Mouse (Mus musculus) layer of hippocampus, postnatal 10 days (tissue): ENCODE results near the gene Gpx6. TPM values are rescaled to one million over a fixed set of nuclear protein-coding genes. Genes with fewer than 3 reads are reported as not detected.

ENCODE experiments used
- DNase-seq, 2 experiments: peaks; one replicate each; pipeline ENCODE4 v3.0.0; 2021; ENCODE audit warnings: low spot score in 2 of 2
- total RNA-seq, 2 experiments: library from RNA; stranded (reverse); gene quantifications; 2 replicates each; pipeline ENCODE4 v1.2.3; 2021

Gene Gpx6
- total RNA-seq, 2 experiments from 2014 or later = not detected

DNA sequence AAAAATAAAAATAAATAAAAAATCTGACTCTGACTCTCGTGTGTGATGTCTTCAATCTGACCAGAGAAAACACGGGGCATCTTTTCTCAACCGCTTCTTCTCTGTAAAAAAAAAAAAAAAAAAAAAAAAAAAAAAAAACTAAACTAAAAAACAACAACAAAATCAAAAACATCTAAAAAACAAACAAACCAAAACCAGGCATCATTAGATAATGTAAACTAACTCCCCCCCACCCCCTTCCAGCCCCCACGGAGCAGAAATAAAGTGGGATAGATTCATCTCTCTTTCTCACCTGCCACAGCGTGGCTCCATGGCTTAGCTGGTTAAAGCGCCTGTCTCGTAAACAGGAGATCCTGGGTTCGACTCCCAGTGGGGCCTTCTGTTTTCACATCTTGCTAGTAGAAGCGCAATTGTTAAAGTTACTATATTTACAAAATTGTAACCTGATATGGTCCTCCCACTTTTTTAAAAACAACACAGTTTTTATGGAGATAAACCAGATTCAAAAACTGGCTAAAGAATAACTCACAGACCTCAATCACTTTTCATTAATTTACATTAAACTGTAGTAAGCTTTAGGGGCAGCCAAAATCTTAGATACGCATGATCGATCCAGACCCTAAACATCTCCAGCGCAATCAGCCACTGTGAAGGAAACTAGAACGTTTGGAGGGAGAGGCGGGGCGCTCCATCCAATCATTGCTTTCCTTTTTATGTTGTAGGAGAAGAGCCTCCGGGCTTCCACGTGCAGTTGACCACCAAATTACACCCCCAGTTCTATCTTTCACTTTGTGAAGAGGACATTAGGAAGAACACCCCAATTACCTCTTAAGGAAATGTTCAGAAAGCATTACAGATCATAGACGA is 10.8 kb downstream of the Gpx6 start:
- peak; percentile 58 to 74 for DNase-seq

GRCm38 (mm10) chr13:21323405-21323804 is 11.5 kb downstream of the Gpx6 start:
- DNase-seq = no peak

- no peak for DNase-seq
These were observed 14.3 kb downstream of the Gpx6 start for GRCm38 (mm10) chr13:21326191-21326590.

DNA sequence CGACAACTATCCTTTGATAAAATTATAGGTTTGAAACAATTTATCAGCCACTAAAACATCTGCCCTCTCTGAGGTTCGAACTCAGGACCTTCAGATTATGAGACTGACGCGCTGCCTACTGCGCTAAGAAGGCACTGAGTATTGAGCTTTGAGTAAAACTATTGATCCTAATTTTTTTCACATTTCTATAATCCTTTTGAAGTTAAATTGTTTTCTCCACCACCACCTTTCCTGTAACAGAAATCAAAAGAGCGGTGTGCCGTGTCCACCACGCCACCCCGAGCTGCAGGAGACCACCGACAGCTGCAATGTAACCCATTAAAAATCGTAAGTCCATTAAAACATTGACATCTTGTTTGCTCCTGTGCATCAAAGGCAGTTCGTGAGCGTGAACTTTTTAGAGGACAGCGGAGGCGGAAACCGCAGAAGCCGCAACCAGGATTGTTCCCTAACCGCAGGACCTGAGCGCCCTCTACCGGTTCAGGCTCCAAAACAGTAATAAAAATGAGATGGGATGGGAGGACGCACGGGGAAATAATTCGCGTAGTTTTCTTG is 14.8 kb downstream of the Gpx6 start:
- DNase-seq = peak; percentile 87 to 88

DNA sequence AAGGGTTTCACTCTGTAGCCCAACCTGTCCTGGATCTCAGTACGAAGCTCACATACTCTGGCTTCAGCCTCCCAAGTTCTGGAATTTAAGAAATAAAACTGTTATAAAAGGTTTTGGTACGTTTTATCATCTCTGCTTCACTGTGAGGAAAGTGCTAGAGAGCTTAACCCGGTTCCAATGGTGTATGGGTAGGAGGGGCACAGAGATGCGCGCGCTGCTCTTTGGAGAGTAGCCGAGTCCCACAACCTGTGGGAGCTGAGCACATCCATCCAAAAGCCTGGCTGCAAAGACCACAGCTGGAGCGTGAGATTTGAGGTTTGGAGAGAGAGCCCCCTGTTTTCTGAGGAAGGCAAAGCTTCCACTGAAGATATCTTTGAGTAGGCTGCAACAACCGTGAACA is 15.5 kb downstream of the Gpx6 start:
- DNase-seq = peak in 1 of 2 experiments; percentile 14

GRCm38 (mm10) chr13:21346610-21347009 is 34.7 kb downstream of the Gpx6 start, which contains the start of gene Olfr1367:
Gene Olfr1367 (plus strand): TSS chr13:21346910.
- no peak for DNase-seq

GRCm38 (mm10) chr13:21350593-21350992 is 38.7 kb downstream of the Gpx6 start:
- no peak for DNase-seq

DNA sequence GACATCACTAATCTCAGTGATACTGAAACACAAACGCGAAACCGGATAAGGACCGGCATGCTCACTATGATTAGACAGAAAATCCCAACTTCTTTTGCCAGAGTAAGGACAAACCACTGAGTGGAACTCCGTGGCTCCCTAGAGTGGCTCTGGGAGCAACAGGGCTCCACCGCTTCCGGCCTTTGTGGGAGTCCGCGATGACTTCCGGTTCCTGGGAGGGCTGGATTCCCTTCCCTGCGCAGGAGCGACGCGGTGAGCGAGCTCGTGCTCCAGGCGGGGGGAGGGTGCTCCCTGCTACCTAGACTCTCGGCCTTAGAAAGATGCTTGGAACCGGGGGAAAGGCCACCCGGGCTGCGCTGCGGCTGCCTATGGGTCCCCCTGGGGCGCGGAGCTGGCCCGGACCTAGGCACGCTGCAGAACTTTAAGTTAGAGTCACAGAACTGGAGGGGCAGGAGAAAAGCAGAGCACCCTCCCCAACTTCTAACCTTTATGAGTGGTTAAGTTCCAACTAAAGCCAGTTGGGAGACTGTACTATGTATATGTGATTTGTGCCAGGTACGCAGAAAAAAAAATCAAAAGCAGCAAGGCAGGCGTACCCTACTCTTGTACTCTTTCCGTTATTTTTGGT is 50.8 kb downstream of the Gpx6 start, which contains the start of gene Zscan12:
TSS of gene Zscan12 (plus strand) at position 200 of the 628 bp plus-strand sequence.
- DNase-seq = peak; percentile 81 to 88

DNA sequence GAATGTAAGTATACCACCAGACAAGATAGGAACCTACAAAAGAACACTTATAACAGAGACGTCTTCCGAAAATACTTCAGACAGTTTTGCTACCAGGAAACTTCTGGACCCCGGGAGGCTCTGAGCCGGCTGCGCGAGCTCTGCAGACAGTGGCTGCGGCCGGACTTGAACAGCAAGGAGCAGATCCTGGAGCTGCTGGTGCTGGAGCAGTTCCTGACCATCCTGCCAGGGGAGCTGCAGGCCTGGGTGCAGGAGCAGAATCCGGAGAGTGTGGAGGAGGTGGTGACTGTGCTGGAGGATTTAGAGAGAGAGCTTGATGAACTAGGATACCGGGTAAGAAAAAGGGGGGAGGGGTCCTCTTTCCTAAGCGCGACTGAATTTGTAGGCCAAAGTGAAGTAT is 51.8 kb downstream of the Gpx6 start:
- no peak for DNase-seq

DNA sequence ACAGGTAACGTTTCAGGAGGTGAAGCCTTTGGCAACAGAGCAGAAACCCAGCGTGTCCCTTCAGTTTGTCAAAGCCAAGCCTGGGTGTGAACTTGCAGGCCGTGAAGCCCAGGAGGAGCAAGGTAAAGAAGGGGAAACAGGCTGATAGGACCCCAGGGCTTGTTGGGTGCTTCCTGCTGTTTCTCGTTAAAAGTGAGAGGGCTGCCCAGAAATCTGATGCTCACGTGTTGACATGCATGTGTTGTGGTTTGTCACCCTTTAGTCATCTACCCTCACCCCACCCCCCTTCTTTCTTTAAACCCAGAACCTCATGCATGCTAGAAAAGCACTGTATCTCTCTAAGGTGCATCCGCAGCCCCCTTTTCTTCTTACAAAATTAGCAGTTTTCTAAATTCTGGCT is 54.7 kb downstream of the Gpx6 start:
- no peak for DNase-seq

Other genes with a start within 250 kb of the Gpx6 start
- gene Olfr1370, start 237.2 kb upstream of the Gpx6 start, total RNA-seq = not detected
- not detected for gene Olfr1369-ps1, start 200.6 kb upstream of the Gpx6 start, total RNA-seq
- gene Olfr263, start 182.5 kb upstream of the Gpx6 start, total RNA-seq = not detected
- not detected for gene Olfr1368, start 166.3 kb upstream of the Gpx6 start, total RNA-seq
- gene Trim27, start 132.7 kb upstream of the Gpx6 start, total RNA-seq = 10 to 100 TPM; 43.6 to 50.7 TPM
- gene Gpx5, start 19.4 kb upstream of the Gpx6 start, total RNA-seq = not detected
- gene Olfr1367, start 34.8 kb downstream of the Gpx6 start, total RNA-seq = not detected
- 10 to 100 TPM in 1 of 2 experiments, 1 to 10 TPM in 1; 9.9 to 10.2 TPM for gene Zscan12, start 50.7 kb downstream of the Gpx6 start, total RNA-seq
- 10 to 100 TPM; 41.7 to 42.0 TPM for gene Zkscan3, start 90.6 kb downstream of the Gpx6 start, total RNA-seq
- gene Pgbd1, start 128.9 kb downstream of the Gpx6 start, total RNA-seq = 1 to 10 TPM; 1.4 to 1.7 TPM
- gene Zscan26, start 141.6 kb downstream of the Gpx6 start, total RNA-seq = 10 to 100 TPM; 26.9 to 29.4 TPM
- 1 to 10 TPM; 1.0 to 1.2 TPM for gene Nkapl, start 156.4 kb downstream of the Gpx6 start, total RNA-seq
- gene Zkscan4, start 166.8 kb downstream of the Gpx6 start, total RNA-seq = 1 to 10 TPM; 6.6 to 7.9 TPM
- gene Gm10065, start 167.3 kb downstream of the Gpx6 start, total RNA-seq = not detected
- 10 to 100 TPM; 16.0 to 17.7 TPM for gene AK157302, start 183.1 kb downstream of the Gpx6 start, total RNA-seq
- 10 to 100 TPM; 48.8 to 72.4 TPM for gene Gm11273, start 189.3 kb downstream of the Gpx6 start, total RNA-seq
- gene Zkscan8, start 219.0 kb downstream of the Gpx6 start, total RNA-seq = 10 to 100 TPM; 12.9 to 15.9 TPM
- gene Olfr1366, start 230.7 kb downstream of the Gpx6 start, total RNA-seq = not detected
- gene Olfr1535, start 247.8 kb downstream of the Gpx6 start, total RNA-seq = not detected